Mouse (Mus musculus): ENCODE measurements around the gene Arid4a.

- TF ChIP-seq CTCF (IDR thresholded peaks at IDR 0.05; ENCODE audit: extremely low read depth, insufficient read depth, low read length) (peak; percentile 34; the same call in 1 of the 2 replicates), POLR2A (IDR thresholded peaks at IDR 0.05; ENCODE audit: extremely low read depth, insufficient read depth, low read length) (no peak)
Measured at GRCm38 (mm10) chr12:71147641-71148040, 131.9 kb downstream of the Arid4a start.
